Mouse (Mus musculus) small intestine, adult 2 months (tissue): Measurements from ENCODE around the gene Skint8. TPM values are rescaled to one million over a fixed set of nuclear protein-coding genes. Genes with fewer than 3 reads are reported as not detected.
"Not testable (repeated sequence)": the region's sequence is repeated elsewhere in the genome, so short reads cannot be mapped to it uniquely, and the experiment has no call there.

ENCODE experiments used
- H3K27ac ChIP-seq: fragments of 200-500 bp; 2 replicates; pipeline ENCODE4 v1.5.1; 2012; ENCODE audit warnings: low read depth, low read length, control low read depth, inconsistent platforms; ENCODE audit not compliant: insufficient read depth
- H3K27me3 ChIP-seq: fragments of 200-500 bp; 2 replicates; pipeline ENCODE4 v1.6.1; 2012; ENCODE audit warnings: mild to moderate bottlenecking, moderate library complexity, low read length, inconsistent platforms; ENCODE audit not compliant: control insufficient read depth, insufficient read depth
- H3K36me3 ChIP-seq: fragments of 200-500 bp; 2 replicates; pipeline ENCODE4 v1.6.1; 2012; ENCODE audit warnings: mild to moderate bottlenecking, low read length, control low read depth, inconsistent platforms; ENCODE audit not compliant: control insufficient read depth, insufficient read depth
- H3K4me1 ChIP-seq: fragments of 200-500 bp; 2 replicates; pipeline ENCODE4 v1.6.1; 2012; ENCODE audit warnings: low read length, inconsistent platforms, mixed read lengths; ENCODE audit not compliant: control insufficient read depth, insufficient read depth, insufficient read length
- H3K4me3 ChIP-seq: fragments of 200-500 bp; 2 replicates; pipeline ENCODE4 v1.5.1; 2012; ENCODE audit warnings: low read depth, mild to moderate bottlenecking, control low read depth, inconsistent platforms, low read length, moderate library complexity
- CTCF ChIP-seq: fragments of 200-500 bp; IDR thresholded peaks from 2 replicates; pipeline ENCODE4 v1.5.1; 2012; ENCODE audit warnings: low read depth, mild to moderate bottlenecking, control low read depth, inconsistent platforms, low read length, moderate library complexity, mixed read lengths; ENCODE audit not compliant: insufficient replicate concordance, insufficient read length; ENCODE audit errors: extremely low read depth
- POLR2A ChIP-seq: fragments of 200-500 bp; IDR thresholded peaks from 2 replicates; pipeline ENCODE4 v1.6.1; 2012; ENCODE audit warnings: low read depth, mild to moderate bottlenecking, control low read depth, inconsistent platforms, low read length, moderate library complexity
- WGBS: fragments of 180-500 bp; shearing (Covaris S2); methylation state at CpG from one replicate; pipeline ENCODE4 v1.1.7; 2018; 5-methylcytosine and 5-hydroxymethylcytosine counted together
- polyA plus RNA-seq: library from polyadenylated mRNA; depleted of rRNA; stranded (reverse); fragments of >200 nt; gene quantifications from 2 replicates; pipeline ENCODE4 v1.2.3, GENCODE M21; 2012

Gene Skint8
- polyA plus RNA-seq, 1 experiment: not detected

DNA sequence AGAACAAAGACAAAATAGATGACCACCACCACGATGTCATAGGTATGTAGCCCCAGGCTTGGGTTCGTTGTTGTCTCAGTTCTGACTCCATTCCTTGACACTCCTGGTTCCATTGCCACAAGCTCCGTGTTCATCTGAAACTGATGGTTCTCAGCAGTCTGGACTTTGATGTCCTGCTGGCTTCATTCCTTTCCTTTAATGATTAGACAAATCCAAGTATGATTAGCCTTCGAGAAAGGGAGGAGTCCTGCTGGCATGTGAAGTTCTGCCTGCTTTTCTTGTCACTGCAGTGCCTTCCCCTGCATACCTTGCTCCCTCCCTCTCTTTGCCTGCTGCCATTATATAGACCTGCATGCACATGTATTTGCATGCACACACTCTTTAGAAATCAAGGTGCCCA lies 20.6 kb upstream of the Skint8 start:
- H3K36me3 ChIP-seq: peaks cover 2% of the 10 kb centered on the region; the same call in 1 of the 2 replicates
- no peak overlapping the region for H3K4me3 ChIP-seq
- H3K4me1 ChIP-seq: peaks cover 15% of the 10 kb centered on the region; the same call in 1 of the 2 replicates
- TF ChIP-seq CTCF: no peak
- no peak for TF ChIP-seq POLR2A
- peak overlapping the region; percentile 95 for H3K27ac ChIP-seq
- 32% methylated on average over 4 of the region's 4 CpGs for WGBS
- no peaks in the 10 kb centered on the region for H3K27me3 ChIP-seq

DNA sequence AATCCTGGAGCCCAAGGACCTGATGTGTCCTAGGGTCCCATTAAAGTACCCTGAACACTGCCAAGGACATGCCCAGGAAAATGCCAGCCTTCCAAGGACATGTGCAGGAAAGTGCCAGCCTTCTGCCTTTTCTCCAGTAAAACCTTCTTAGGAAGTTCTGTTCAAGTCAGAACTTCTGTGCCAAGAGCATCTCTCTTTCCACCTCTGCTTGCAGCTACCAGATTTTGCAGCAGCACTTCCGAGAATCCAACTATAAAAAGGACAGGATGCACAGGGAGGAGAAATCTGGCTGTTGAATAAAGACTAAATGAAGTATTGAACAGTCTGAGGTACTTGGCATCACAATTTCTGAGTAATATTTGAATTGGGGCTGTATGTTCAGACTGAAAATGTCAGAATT lies 18.7 kb upstream of the Skint8 start:
- H3K27me3 ChIP-seq: not testable (repeated sequence)

DNA sequence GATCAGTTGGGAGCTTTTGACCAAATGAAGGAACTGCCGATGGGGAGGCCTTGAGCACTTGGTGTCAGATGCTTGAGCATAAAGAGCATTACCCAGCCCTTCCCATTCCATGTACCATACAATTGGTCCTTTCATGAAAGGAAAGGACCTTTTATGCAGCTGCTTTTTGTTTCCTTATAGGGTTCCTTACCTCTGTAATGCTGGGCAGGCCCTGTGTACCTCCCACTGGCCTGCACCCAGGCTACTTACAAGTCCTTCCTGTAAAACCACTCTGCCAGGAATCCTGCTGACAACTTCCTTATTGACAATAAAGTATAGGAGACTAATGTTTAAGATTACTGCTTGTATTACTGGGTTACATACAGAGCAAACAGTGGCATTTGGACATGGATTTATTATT lies 17.7 kb upstream of the Skint8 start:
- WGBS: 20% methylated on average over 1 of the region's 1 CpGs
- Histone ChIP-seq H3K36me3 (no peaks in the 10 kb centered on the region), H3K27ac (peak overlapping the region; percentile 40), H3K27me3 (no peaks in the 10 kb centered on the region), H3K4me1 (peaks cover 15% of the 10 kb centered on the region; the same call in 1 of the 2 replicates), H3K4me3 (no peak overlapping the region)
- TF ChIP-seq CTCF (no peak), POLR2A (no peak)

More for the DNA sequence above, 18.7 kb upstream of the Skint8 start:
- H3K4me1 ChIP-seq: peaks cover 15% of the 10 kb centered on the region; the same call in 1 of the 2 replicates
- not testable (repeated sequence) for H3K36me3 ChIP-seq, H3K27ac ChIP-seq, H3K4me3 ChIP-seq
- WGBS: 76% methylated on average over 1 of the region's 1 CpGs

DNA sequence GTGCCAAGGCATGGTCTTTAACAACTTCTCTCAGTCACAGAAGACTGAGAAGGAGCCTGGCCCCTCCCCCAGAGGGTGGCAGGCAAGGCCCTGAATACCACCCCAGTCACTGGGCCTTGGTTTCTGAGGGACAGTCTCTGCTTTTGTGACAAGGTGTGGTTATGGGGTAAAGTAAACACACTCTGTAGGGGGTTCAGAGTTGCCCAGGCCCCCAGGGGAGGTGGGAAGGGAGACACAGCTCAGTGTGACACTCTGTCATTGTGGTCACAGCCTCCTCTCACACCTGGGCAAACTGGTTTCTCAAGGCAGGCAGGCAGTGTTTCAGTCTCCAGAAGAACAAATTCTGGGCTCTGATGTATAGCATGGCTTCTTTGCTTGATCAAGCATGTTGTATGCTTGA lies 16.4 kb upstream of the Skint8 start, which contains the start of gene Slc5a9:
Gene Slc5a9 (minus strand): TSS at position 144 of the 400 bp plus-strand sequence.
- Histone ChIP-seq H3K27me3 (no peaks in the 10 kb centered on the region), H3K4me3 (no peak within 1 kb of the TSS), H3K4me1 (peaks cover 13% of the 10 kb centered on the region; the same call in 1 of the 2 replicates), H3K27ac (no peak within 1 kb of the TSS), H3K36me3 (no peaks in the 10 kb centered on the region)
- TF ChIP-seq CTCF (no peak), POLR2A (no peak)

DNA sequence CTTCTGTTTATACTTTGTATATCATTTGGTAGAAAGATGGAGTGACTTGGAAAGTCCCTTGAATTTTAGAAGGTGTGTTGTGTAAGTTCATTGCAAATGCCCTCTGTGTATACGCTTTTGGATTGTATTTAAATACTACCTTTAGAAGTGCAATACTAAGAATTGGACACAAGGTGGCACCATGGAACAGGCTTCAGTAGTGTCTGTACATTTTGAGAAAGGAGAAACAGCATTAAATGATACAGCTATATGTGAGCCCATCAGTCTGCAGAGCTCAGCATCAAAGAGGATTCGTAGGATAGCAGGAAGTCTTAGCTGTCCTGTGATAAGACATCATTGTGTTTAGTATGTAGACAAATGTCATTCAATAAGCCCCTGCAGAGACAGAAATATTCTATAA lies 11.3 kb upstream of the Skint8 start:
- no peak overlapping the region for H3K4me3 ChIP-seq
- H3K4me1 ChIP-seq: no peaks in the 10 kb centered on the region
- no peaks in the 10 kb centered on the region for H3K27me3 ChIP-seq
- TF ChIP-seq POLR2A (no peak), CTCF (no peak)
- no peaks in the 10 kb centered on the region for H3K36me3 ChIP-seq
- WGBS: 13% methylated on average over 2 of the region's 2 CpGs
- no peak overlapping the region for H3K27ac ChIP-seq

DNA sequence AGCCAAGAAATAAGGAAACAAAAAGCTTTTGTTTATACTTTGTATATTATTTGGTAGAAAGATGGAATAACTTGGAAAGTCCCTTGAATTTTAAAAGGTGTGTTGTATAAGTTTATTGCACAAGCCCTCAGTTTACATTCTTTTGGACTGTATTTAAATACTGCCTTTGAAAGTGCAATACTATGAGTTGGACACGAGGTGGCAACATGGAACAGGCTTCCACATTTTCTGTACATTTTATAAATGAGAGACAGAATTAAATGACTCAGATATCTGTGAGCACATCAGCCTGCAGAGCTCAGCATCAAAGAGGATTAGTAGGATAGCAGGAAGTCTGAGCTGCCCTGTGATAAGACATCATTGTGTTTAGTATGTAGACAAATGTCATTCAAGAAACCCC lies 42.1 kb downstream of the Skint8 start:
- Histone ChIP-seq H3K4me3 (no peak overlapping the region), H3K27me3 (no peaks in the 10 kb centered on the region), H3K27ac (no peak overlapping the region), H3K4me1 (no peaks in the 10 kb centered on the region), H3K36me3 (no peaks in the 10 kb centered on the region)
- TF ChIP-seq CTCF: no peak
- no peak for TF ChIP-seq POLR2A
- WGBS: 16% methylated on average over 1 of the region's 1 CpGs

DNA sequence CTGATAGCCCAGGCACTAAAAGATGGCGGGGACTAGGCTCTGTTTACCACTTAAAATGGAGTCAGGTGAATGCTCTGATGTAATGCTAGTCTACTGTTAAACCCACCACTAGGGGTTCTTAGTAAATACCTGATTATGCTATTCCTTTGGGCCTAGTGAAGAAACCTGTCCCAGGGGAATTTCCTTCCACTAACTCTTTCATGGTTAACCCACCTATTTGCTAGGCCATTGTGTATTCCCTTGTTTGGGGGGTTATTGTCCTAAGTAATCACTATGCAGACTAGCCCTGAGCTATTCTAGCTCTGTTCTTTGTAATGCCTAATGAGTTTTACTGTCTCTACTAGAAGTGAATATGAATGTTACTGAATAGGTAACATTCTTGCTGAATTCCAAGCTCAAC lies 44.0 kb downstream of the Skint8 start:
- H3K27ac ChIP-seq, H3K27me3 ChIP-seq: not testable (repeated sequence)
- WGBS: 70% methylated on average over 1 of the region's 1 CpGs

DNA sequence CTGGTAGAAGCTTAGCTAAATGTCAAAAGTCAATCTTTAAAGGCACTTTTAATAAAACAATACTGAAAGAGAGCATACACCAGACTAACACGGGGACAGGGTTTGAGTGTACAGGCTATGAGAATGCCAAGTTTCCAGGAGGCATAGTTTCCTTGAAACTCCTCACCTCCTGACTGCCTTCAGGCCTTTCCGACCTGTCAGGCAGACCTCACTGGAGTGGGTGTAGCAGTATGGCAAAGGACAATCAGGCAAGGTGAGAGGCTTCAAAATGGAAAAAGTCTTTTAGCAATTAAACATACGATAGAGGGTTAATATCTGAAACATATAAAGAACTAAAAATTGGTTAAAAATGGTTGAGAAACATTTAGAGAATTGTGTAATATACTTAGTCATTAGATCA lies 44.5 kb downstream of the Skint8 start:
- no peak overlapping the region for H3K4me3 ChIP-seq
- no peaks in the 10 kb centered on the region for H3K27me3 ChIP-seq
- no peaks in the 10 kb centered on the region for H3K4me1 ChIP-seq
- H3K36me3 ChIP-seq: no peaks in the 10 kb centered on the region
- H3K27ac ChIP-seq: no peak overlapping the region
- 79% methylated on average over 3 of the region's 3 CpGs for WGBS
- TF ChIP-seq CTCF (no peak), POLR2A (no peak)

More for the DNA sequence above, 44.0 kb downstream of the Skint8 start:
- H3K36me3 ChIP-seq, H3K4me3 ChIP-seq, H3K4me1 ChIP-seq: not testable (repeated sequence)
